Mouse (Mus musculus): ENCODE measurements around the gene Nmrk2.

- TF ChIP-seq POLR2A (IDR thresholded peaks at IDR 0.05; ENCODE audit: low read depth, low read length) (no peak), CTCF (conservative IDR thresholded peaks at IDR 0.05; ENCODE audit: insufficient read depth, insufficient read length, low read depth, low read length) (no peak)
These were observed 28.0 kb upstream of the Nmrk2 start for GRCm38 (mm10) chr10:81229735-81230437.
